Mouse (Mus musculus) heart, adult 2 months (tissue): Measurements from ENCODE around the gene Dkkl1. TPM values are rescaled to one million over a fixed set of nuclear protein-coding genes. Genes with fewer than 3 reads are reported as not detected.

Experiments
- DNase-seq, 2 experiments: peaks; one replicate each; pipeline ENCODE4 v3.0.0; 2021
- H3K27ac ChIP-seq: fragments of 200-600 bp; 2 replicates; pipeline ENCODE4 v1.8.1; 2022
- H3K27me3 ChIP-seq: fragments of 200-500 bp; 2 replicates; pipeline ENCODE4 v1.6.1; 2012; ENCODE audit warnings: mild to moderate bottlenecking, low read length, inconsistent platforms, mixed read lengths; ENCODE audit not compliant: control insufficient read depth, insufficient read depth
- H3K36me3 ChIP-seq: fragments of 200-500 bp; 2 replicates; pipeline ENCODE4 v1.6.1; 2012; ENCODE audit warnings: low read length, inconsistent platforms; ENCODE audit not compliant: control insufficient read depth, insufficient read depth
- H3K4me1 ChIP-seq: fragments of 200-500 bp; 2 replicates; pipeline ENCODE4 v1.6.1; 2011; ENCODE audit warnings: low read length; ENCODE audit not compliant: control insufficient read depth, insufficient read depth
- H3K4me3 ChIP-seq: fragments of 200-600 bp; 2 replicates; pipeline ENCODE4 v1.8.1; 2022
- H3K79me2 ChIP-seq: fragments of 200-500 bp; replicated peaks from 2 replicates; pipeline ENCODE4 v1.6.1; 2012; ENCODE audit warnings: mild to moderate bottlenecking, inconsistent platforms, low read length, moderate library complexity, mixed read lengths; ENCODE audit not compliant: control insufficient read depth, insufficient read depth
- H3K9ac ChIP-seq: fragments of 200-500 bp; 2 replicates; pipeline ENCODE4 v1.6.1; 2012; ENCODE audit warnings: low read depth, mild to moderate bottlenecking, control low read depth, inconsistent platforms, low read length, mixed read lengths
- CTCF ChIP-seq: fragments of 200-600 bp; IDR thresholded peaks from 2 replicates; pipeline ENCODE4 v1.8.1; 2022; ENCODE audit warnings: antibody characterized with exemption, mild to moderate bottlenecking, moderate library complexity
- EP300 ChIP-seq: fragments of 200-500 bp; IDR thresholded peaks from 2 replicates; pipeline ENCODE4 v1.6.1; 2011; ENCODE audit warnings: low read depth, low read length, control low read depth; ENCODE audit not compliant: insufficient read depth
- POLR2A ChIP-seq: fragments of 200-500 bp; IDR thresholded peaks from 2 replicates; pipeline ENCODE4 v1.6.1; 2011; ENCODE audit warnings: mild to moderate bottlenecking, low read depth, low read length, control low read depth; ENCODE audit not compliant: insufficient read depth
- WGBS: fragments of 180-500 bp; shearing (Covaris S2); methylation state at CpG from one replicate; pipeline ENCODE4 v1.1.7; 2018; 5-methylcytosine and 5-hydroxymethylcytosine counted together
- intact Hi-C: fragments of 180-260 bp; cut with DNase I; formaldehyde crosslinking; loops from one replicate; pipeline ENCODE4 v1.15.1; 2025
- microRNA-seq, 2 experiments: library from miRNA; unstranded; fragments of <30 nt; microRNA quantifications; one replicate each; pipeline ENCODE4 v1.2.0; 2021
- polyA plus RNA-seq: library from polyadenylated mRNA; depleted of rRNA; stranded (reverse); fragments of >200 nt; gene quantifications from 2 replicates; pipeline ENCODE4 v1.2.3, GENCODE M21; 2012; rRNA removed
- total RNA-seq, 2 experiments: library from RNA; stranded (reverse); gene quantifications; 2 replicates each; pipeline ENCODE4 v1.2.3; 2021

Gene Dkkl1
- total and polyA plus RNA-seq, 3 experiments, result 0.37 TPM; not detected in 2

GRCm38 (mm10) chr7:45160866-45161265 is 51.1 kb downstream of the Dkkl1 start:
- Histone ChIP-seq H3K4me3 (no peak overlapping the region), H3K9ac (no peak overlapping the region), H3K36me3 (no peaks in the 10 kb centered on the region), H3K79me2 (no peaks in the 10 kb centered on the region), H3K27me3 (peaks cover 3% of the 10 kb centered on the region; the same call in 1 of the 2 replicates), H3K4me1 (peaks cover 2% of the 10 kb centered on the region), H3K27ac (no peak overlapping the region)
- WGBS, result 89% methylated on average over 3 of the region's 3 CpGs
- intact Hi-C loops, result loop anchor here (5.0 kb wide), 1 partner anchor 136 kb away; no protein-coding TSS in a partner anchor
- DNase-seq, result no peak
- TF ChIP-seq CTCF, result no peak
- TF ChIP-seq EP300, result no peak
- no peak for TF ChIP-seq POLR2A

GRCm38 (mm10) chr7:45160316-45160800 is 51.6 kb downstream of the Dkkl1 start:
- no peaks in the 10 kb centered on the region for H3K79me2 ChIP-seq
- DNase-seq, result no peak
- intact Hi-C loops, result loop anchor here (5.0 kb wide), 1 partner anchor 137 kb away; no protein-coding TSS in a partner anchor
- H3K27ac ChIP-seq, result no peak overlapping the region
- H3K9ac ChIP-seq, result no peak overlapping the region
- peaks cover 3% of the 10 kb centered on the region; the same call in 1 of the 2 replicates for H3K27me3 ChIP-seq
- peaks cover 2% of the 10 kb centered on the region for H3K4me1 ChIP-seq
- no peak overlapping the region for H3K4me3 ChIP-seq
- WGBS, result 89% methylated on average over 6 of the region's 6 CpGs
- no peak for TF ChIP-seq POLR2A
- TF ChIP-seq EP300, result no peak
- no peak for TF ChIP-seq CTCF
- no peaks in the 10 kb centered on the region for H3K36me3 ChIP-seq

DNA sequence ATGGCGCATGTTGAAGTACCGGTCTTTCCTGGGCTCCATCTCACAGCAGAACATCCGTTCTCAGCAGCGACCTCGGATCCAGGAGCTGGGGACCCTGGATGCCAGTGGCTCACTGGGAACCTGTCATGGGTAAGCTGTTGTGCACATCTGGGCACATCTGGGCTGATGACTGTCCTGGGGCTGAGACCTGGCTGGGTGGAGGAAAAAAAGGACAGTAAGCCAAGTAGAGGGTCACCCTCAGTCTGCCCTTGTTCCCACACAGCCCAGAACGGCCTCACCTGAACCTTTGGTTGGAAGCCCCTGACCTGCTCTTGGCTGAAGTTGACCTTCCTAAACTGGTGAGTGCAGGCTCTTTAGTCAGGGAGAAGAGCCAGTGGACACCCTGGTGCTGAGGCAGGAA is 53.0 kb downstream of the Dkkl1 start:
- Histone ChIP-seq H3K9ac (no peak overlapping the region), H3K79me2 (no peaks in the 10 kb centered on the region), H3K27ac (no peak overlapping the region), H3K4me3 (no peak overlapping the region), H3K27me3 (peaks cover 1% of the 10 kb centered on the region; the same call in 1 of the 2 replicates), H3K36me3 (no peaks in the 10 kb centered on the region), H3K4me1 (peaks cover 3% of the 10 kb centered on the region; the same call in 1 of the 2 replicates)
- TF ChIP-seq CTCF (no peak), POLR2A (no peak), EP300 (no peak)
- WGBS, result 97% methylated on average over 6 of the region's 6 CpGs
- no peak for DNase-seq
- intact Hi-C loops, result no loop called here

Small RNA genes within 50 kb of the gene (microRNA-seq; reads per million reads assigned to microRNA genes)
- 0 reads per million in 2 experiments for gene Mir7055

Other genes with a start within 250 kb of the Dkkl1 start
Only the 30 nearest of the 36 such genes appear.
- gene Bcl2l12, start 213.4 kb downstream of the Dkkl1 start, total RNA-seq, result 10 to 100 TPM in 1 of 2 experiments, 1 to 10 TPM in 1; 9.5 to 11.5 TPM
- 16.8 and 19.2 TPM in 2 replicates for gene Bcl2l12, start 213.4 kb downstream of the Dkkl1 start, polyA plus RNA-seq
- gene Scaf1, start 195.8 kb downstream of the Dkkl1 start, total RNA-seq, result 10 to 100 TPM; 45.5 to 46.6 TPM
- gene Scaf1, start 195.8 kb downstream of the Dkkl1 start, polyA plus RNA-seq, result 33.9 and 36.0 TPM in 2 replicates
- 10 to 100 TPM; 40.9 to 44.3 TPM for gene Rras, start 194.2 kb downstream of the Dkkl1 start, total RNA-seq
- 107 and 114 TPM in 2 replicates for gene Rras, start 194.2 kb downstream of the Dkkl1 start, polyA plus RNA-seq
- gene Prr12, start 159.3 kb downstream of the Dkkl1 start, total RNA-seq, result 10 to 100 TPM; 22.4 to 23.0 TPM
- gene Prr12, start 159.3 kb downstream of the Dkkl1 start, polyA plus RNA-seq, result 4.9 and 7.1 TPM in 2 replicates
- gene Nosip, start 149.7 kb downstream of the Dkkl1 start, total RNA-seq, result 10 to 100 TPM; 27.0 to 29.3 TPM
- gene Nosip, start 149.7 kb downstream of the Dkkl1 start, polyA plus RNA-seq, result 41.7 and 43.6 TPM in 2 replicates
- 1 to 10 TPM; 5.5 to 6.2 TPM for gene Prrg2, start 149.5 kb downstream of the Dkkl1 start, total RNA-seq
- gene Prrg2, start 149.5 kb downstream of the Dkkl1 start, polyA plus RNA-seq, result 19.8 and 23.6 TPM in 2 replicates
- 10 to 100 TPM; 24.6 to 27.9 TPM for gene Rcn3, start 119.9 kb downstream of the Dkkl1 start, total RNA-seq
- 52.2 and 64.5 TPM in 2 replicates for gene Rcn3, start 119.9 kb downstream of the Dkkl1 start, polyA plus RNA-seq
- 10 to 100 TPM; 60.3 to 67.5 TPM for gene Fcgrt, start 108.3 kb downstream of the Dkkl1 start, total RNA-seq
- 82.8 and 100 TPM in 2 replicates for gene Fcgrt, start 108.3 kb downstream of the Dkkl1 start, polyA plus RNA-seq
- gene Rps11, start 87.7 kb downstream of the Dkkl1 start, total RNA-seq, result 100 to 1,000 TPM; 534 to 613 TPM
- gene Rps11, start 87.7 kb downstream of the Dkkl1 start, polyA plus RNA-seq, result 186 and 258 TPM in 2 replicates
- gene Rpl13a, start 83.4 kb downstream of the Dkkl1 start, total RNA-seq, result 100 to 1,000 TPM; 561 to 659 TPM
- gene Rpl13a, start 83.4 kb downstream of the Dkkl1 start, polyA plus RNA-seq, result 915 and 1,061 TPM in 2 replicates
- gene Gm45713, start 75.9 kb downstream of the Dkkl1 start, total RNA-seq, result under 1 TPM in 1 of 2 experiments, not detected in 1; 0.80 TPM
- 4.5 and 4.6 TPM in 2 replicates for gene Gm45713, start 75.9 kb downstream of the Dkkl1 start, polyA plus RNA-seq
- 1 to 10 TPM; 5.5 to 6.4 TPM for gene Flt3l, start 75.7 kb downstream of the Dkkl1 start, total RNA-seq
- gene Flt3l, start 75.7 kb downstream of the Dkkl1 start, polyA plus RNA-seq, result 47.4 and 59.1 TPM in 2 replicates
- 10 to 100 TPM; 33.8 to 36.7 TPM for gene Pih1d1, start 57.8 kb downstream of the Dkkl1 start, total RNA-seq
- gene Pih1d1, start 57.8 kb downstream of the Dkkl1 start, polyA plus RNA-seq, result 48.1 and 51.2 TPM in 2 replicates
- gene Aldh16a1, start 57.6 kb downstream of the Dkkl1 start, total RNA-seq, result 10 to 100 TPM; 19.7 to 25.1 TPM
- 23.5 and 23.9 TPM in 2 replicates for gene Aldh16a1, start 57.6 kb downstream of the Dkkl1 start, polyA plus RNA-seq
- 10 to 100 TPM; 18.3 to 24.3 TPM for gene Slc17a7, start 48.2 kb downstream of the Dkkl1 start, total RNA-seq
- 29.1 and 36.8 TPM in 2 replicates for gene Slc17a7, start 48.2 kb downstream of the Dkkl1 start, polyA plus RNA-seq
- gene Gfy, start 32.6 kb downstream of the Dkkl1 start, total RNA-seq, result not detected
- not detected in 2 replicates for gene Gfy, start 32.6 kb downstream of the Dkkl1 start, polyA plus RNA-seq
- not detected for gene Pth2, start 31.2 kb downstream of the Dkkl1 start, total RNA-seq
- not detected in 2 replicates for gene Pth2, start 31.2 kb downstream of the Dkkl1 start, polyA plus RNA-seq
- gene Ccdc155, start 7.3 kb downstream of the Dkkl1 start, total RNA-seq, result not detected
- 0.06 and 0.12 TPM in 2 replicates for gene Ccdc155, start 7.3 kb downstream of the Dkkl1 start, polyA plus RNA-seq
- 10 to 100 TPM in 1 of 2 experiments, 1 to 10 TPM in 1; 6.2 to 10.8 TPM for gene Tead2, start 3.6 kb upstream of the Dkkl1 start, total RNA-seq
- 13.1 and 14.0 TPM in 2 replicates for gene Tead2, start 3.6 kb upstream of the Dkkl1 start, polyA plus RNA-seq
- 1 to 10 TPM; 3.1 to 4.3 TPM for gene Cd37, start 27.0 kb upstream of the Dkkl1 start, total RNA-seq
- 10.0 and 21.2 TPM in 2 replicates for gene Cd37, start 27.0 kb upstream of the Dkkl1 start, polyA plus RNA-seq
- not detected for gene Slc6a16, start 28.9 kb upstream of the Dkkl1 start, total RNA-seq
- gene Slc6a16, start 28.9 kb upstream of the Dkkl1 start, polyA plus RNA-seq, result 0.15 TPM in 1 of 2 replicates, not detected in the other
- gene Slc6a21, start 65.4 kb upstream of the Dkkl1 start, total RNA-seq, result not detected
- 0.38 and 0.55 TPM in 2 replicates for gene Slc6a21, start 65.4 kb upstream of the Dkkl1 start, polyA plus RNA-seq
- gene Trpm4, start 121.6 kb upstream of the Dkkl1 start, total RNA-seq, result 10 to 100 TPM; 21.0 to 21.4 TPM
- 38.7 and 40.9 TPM in 2 replicates for gene Trpm4, start 121.6 kb upstream of the Dkkl1 start, polyA plus RNA-seq
- 1,000 to 10,000 TPM in 1 of 2 experiments, 100 to 1,000 TPM in 1; 863 to 1,007 TPM for gene Hrc, start 123.1 kb upstream of the Dkkl1 start, total RNA-seq
- gene Hrc, start 123.1 kb upstream of the Dkkl1 start, polyA plus RNA-seq, result 383 and 578 TPM in 2 replicates
- gene Ppfia3, start 154.9 kb upstream of the Dkkl1 start, total RNA-seq, result under 1 TPM; 0.11 to 0.26 TPM
- gene Ppfia3, start 154.9 kb upstream of the Dkkl1 start, polyA plus RNA-seq, result 0.09 and 0.14 TPM in 2 replicates
- gene Lin7b, start 158.4 kb upstream of the Dkkl1 start, total RNA-seq, result 1 to 10 TPM; 1.0 to 1.6 TPM
- 2.3 and 3.4 TPM in 2 replicates for gene Lin7b, start 158.4 kb upstream of the Dkkl1 start, polyA plus RNA-seq
- gene Snrnp70, start 183.6 kb upstream of the Dkkl1 start, total RNA-seq, result 10 to 100 TPM; 85.0 to 99.5 TPM
- 117 and 151 TPM in 2 replicates for gene Snrnp70, start 183.6 kb upstream of the Dkkl1 start, polyA plus RNA-seq
- 1 to 10 TPM; 5.9 to 6.0 TPM for gene Kcna7, start 193.5 kb upstream of the Dkkl1 start, total RNA-seq
- gene Kcna7, start 193.5 kb upstream of the Dkkl1 start, polyA plus RNA-seq, result 6.7 and 7.6 TPM in 2 replicates
- under 1 TPM; 0.11 to 0.50 TPM for gene Ntf5, start 201.5 kb upstream of the Dkkl1 start, total RNA-seq
- 0.32 and 0.43 TPM in 2 replicates for gene Ntf5, start 201.5 kb upstream of the Dkkl1 start, polyA plus RNA-seq
- gene Lhb, start 208.7 kb upstream of the Dkkl1 start, total RNA-seq, result not detected
- gene Lhb, start 208.7 kb upstream of the Dkkl1 start, polyA plus RNA-seq, result 0.84 TPM in 1 of 2 replicates, not detected in the other